Mouse (Mus musculus): ENCODE results near the gene Znhit2.

The Znhit2 gene

DNA sequence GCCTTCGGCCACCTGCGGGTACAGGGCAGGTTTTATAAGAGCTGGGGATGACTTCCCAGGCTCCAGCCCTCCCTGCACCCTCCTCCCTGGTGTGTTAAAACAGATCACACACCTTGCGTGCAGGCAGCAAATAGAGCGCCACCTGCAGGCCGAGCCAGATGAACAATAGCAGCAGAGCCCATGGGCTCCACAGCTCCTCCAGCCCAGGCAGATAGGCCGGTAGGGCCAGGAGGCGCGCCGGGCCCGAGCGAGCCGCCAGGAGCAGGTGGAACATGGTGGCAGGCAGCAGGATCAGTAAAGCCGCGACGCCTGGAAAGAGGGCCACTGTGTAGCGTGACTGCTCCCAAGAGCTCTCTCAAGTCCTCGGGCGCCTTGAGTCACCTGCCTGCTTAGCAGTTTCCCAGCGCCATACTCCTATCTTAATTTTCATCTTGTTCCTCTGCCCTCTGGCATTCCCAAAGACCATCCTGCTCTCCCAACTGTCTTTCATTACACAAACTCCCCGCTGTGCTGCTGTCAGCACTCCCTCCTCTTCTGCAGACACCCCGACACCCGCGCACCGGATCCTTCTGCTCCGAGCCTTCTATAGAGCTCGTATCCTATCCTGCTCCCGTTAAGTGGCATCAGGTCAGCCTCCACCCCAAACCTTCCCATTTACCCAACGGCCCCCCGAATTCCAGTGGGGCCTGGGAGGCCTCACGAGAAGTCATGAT lies 6.2 kb downstream of the Znhit2 start:
- in situ Hi-C loops (cut with MboI; ENCODE audit: low pct_unique_long_range_greater_than_20kb in 1 of 2, low sequenced_read_pairs in 2 of 2, unreplicated experiment in 1 of 2): no loop called here

DNA sequence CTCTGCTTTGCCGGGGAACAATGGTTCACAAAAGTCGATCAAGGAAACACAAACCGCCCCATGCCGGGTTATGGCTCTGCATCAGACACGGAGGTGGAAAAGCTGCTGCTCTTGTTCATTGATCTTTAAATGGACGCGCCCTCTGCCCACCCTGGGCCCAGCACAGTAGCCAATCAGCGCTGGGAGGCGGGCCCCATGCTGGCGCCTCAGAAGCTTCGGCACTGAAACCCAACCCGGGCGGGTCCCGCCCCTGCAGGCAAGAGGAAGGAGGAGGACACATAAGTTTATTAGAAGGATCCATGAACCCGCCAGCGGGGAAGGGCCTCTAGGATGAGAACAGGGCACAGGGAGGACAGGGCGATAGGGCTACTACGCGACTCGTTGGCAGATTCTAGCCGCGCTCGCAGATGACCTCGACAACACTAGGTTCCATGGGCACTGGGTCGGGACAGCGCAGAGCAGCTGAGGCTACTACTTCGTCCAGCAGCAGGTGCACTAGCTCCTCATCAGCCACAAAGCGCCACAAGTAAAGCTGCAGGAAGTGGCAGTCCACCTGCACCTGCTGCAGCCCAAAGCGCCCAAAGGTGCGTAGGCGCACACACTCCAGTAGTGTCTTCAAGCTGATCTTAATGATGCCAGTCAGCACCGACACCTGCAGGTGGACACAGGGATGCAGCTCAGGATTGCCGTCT lies 6.9 kb downstream of the Znhit2 start, which contains the start of gene Tm7sf2:
Tm7sf2 (minus strand) TSS at position 650 of the 692 bp plus-strand sequence.
- in situ Hi-C loops (cut with MboI; ENCODE audit: low pct_unique_long_range_greater_than_20kb in 1 of 2, low sequenced_read_pairs in 2 of 2, unreplicated experiment in 1 of 2): no loop called here

DNA sequence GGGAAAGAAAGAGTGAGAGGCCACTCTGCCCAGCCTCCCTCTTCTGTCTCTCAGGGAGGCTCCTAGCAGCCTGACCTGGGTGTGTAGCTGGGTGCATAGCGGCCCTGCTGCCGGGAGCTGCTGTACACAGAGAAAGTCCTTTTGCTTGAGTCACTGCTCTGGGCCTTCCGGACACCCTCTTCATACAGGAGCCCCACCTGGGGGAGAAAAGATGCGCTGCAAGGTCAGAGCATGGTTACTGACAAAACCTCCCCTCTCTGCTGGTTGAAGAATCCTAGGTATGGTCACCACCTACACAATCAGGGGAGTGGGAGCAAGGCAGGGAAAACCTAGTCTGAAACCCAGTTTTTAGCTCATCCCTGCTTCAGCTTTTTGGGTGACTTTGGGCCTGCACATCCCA lies 8.0 kb downstream of the Znhit2 start:
- in situ Hi-C loops (cut with MboI; ENCODE audit: low pct_unique_long_range_greater_than_20kb in 1 of 2, low sequenced_read_pairs in 2 of 2, unreplicated experiment in 1 of 2): no loop called here

DNA sequence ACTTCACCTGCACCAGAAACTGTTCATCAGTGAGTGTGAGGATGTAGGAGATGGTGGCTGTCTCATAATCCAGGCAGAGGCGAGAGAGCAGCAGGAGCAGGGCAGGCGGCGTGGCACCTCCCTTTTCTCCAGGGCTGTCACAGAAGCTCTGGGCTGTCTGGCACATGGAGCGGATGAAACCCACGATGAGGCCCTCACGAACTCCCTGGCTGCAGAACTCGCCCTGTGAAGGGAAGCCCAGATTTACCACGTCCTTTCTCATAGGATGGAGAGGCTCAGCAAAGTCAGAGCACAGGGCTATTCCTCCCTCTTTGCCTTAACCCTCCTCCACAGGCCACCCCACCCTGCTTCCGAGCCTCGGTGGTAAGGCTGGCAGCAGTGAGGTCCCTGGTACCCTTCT lies 8.9 kb downstream of the Znhit2 start:
- in situ Hi-C loops (cut with MboI; ENCODE audit: low pct_unique_long_range_greater_than_20kb in 1 of 2, low sequenced_read_pairs in 2 of 2, unreplicated experiment in 1 of 2): no loop called here

DNA sequence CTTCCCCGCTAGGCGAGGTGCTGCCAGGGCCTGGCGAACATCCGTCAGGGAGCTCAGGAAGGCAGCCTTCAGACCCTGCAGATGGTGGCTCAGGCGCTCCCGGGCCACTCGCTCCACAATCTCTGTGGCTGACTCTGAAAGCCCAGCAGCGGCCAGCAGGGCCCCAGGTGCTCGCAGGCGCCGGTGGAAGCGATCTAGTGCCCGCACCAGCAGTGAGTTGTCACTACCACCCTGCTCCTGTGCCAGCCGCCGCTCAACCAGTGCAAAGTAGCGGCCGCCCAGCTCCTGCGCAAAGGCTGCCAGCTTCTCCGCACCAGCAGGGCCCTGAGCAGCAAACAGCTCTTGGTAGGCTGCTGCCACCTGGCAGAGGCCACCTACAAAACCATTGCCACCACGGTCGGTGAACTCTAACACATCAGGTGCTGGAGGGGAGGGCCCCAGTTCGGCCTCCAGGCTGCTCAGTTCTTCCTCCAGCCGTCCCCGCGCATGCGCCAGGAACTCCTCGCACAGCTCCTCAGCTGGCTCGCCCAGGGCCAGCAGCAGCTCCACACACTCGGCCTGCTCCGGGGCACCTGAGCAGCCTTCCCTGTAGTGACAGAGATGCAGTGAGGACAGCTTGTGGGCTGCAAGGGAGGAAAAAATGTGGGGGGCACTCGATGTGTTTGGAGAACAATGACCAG lies 9.7 kb downstream of the Znhit2 start:
- in situ Hi-C loops (cut with MboI; ENCODE audit: low pct_unique_long_range_greater_than_20kb in 1 of 2, low sequenced_read_pairs in 2 of 2, unreplicated experiment in 1 of 2): no loop called here

DNA sequence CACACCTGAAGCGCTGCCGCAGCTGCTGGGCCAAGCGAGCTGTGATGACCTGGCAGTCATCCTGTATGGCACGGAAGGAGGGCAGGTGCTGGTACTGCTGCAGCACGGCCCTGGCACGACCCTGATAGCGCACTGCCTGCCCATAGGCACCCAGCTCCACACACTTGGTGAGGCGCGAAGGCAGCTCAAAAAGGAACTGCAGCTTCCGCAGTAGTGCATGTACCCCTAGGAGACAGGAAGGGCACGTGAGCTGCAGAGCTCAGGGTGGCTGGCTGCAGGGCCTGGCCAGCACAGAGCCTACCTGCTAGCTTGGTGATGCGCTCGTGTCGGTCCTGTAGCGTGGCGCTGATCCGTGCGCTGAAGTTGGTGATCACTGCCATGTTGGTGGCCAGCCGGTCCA lies 10.3 kb downstream of the Znhit2 start:
- in situ Hi-C loops (cut with MboI; ENCODE audit: low pct_unique_long_range_greater_than_20kb in 1 of 2, low sequenced_read_pairs in 2 of 2, unreplicated experiment in 1 of 2): no loop called here

DNA sequence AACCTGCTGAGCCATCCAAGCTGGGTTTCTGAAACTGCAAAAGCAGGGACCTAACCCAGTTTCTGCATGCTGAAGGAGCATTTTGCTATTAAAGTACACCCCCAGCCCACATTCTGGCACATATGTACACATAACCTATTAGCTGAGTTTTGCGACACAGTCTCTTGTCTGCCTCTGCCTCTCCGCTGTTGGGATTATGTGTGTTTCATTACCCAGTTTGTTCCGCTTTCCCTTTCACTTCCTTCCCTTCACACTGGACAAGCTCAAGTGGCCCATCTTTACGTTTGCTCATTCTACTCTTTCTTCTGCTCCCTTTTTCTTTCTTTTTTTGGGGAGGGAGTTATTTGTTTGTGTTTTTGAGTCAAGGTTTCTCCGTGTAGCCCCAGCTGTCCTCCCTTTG lies 12.9 kb downstream of the Znhit2 start:
- in situ Hi-C loops (cut with MboI; ENCODE audit: low pct_unique_long_range_greater_than_20kb in 1 of 2, low sequenced_read_pairs in 2 of 2, unreplicated experiment in 1 of 2): no loop called here

DNA sequence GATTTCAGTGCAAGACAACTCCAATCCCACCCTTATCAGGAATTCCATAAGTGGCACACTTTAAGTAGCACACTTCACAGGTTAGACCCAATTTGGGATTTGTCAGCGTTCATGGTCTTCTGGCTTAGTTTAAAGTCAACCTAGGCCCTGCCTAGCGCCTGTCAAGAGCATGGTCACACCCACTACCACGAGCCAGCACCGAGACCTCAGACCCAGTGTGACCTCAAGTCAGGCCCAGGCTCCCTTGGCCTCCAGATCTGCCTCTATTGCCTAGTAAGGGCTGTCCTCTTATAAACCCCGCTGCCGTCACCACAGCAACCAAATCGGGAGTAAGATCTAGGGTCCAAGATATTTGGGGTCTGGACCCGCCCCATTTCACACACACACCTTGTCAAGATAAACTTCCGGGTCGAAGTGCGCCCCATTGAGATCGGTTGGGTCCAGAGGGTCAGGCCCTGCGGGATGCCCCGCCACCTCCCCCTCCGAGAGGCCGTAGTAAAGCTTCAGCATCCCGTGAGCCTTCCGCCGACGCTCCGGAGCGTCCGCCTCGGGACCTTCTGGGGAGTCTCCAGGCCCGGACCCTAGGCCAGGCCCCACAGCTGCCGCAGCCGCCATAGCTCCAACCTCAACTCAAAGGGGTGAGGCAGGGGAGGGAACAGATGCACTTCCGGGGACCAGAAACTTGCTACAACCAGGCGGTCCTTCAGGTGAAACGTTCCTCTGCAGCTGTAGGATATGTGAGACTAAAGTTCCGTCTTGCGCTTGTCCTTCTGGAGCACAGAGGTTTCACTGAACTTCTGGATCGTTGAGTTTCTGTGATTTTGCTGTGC lies 15.8 kb downstream of the Znhit2 start, which contains the start of gene Vps51:
Vps51 (minus strand) TSS at position 668 of the 830 bp plus-strand sequence.
- in situ Hi-C loops (cut with MboI; ENCODE audit: low pct_unique_long_range_greater_than_20kb in 1 of 2, low sequenced_read_pairs in 2 of 2, unreplicated experiment in 1 of 2): no loop called here

DNA sequence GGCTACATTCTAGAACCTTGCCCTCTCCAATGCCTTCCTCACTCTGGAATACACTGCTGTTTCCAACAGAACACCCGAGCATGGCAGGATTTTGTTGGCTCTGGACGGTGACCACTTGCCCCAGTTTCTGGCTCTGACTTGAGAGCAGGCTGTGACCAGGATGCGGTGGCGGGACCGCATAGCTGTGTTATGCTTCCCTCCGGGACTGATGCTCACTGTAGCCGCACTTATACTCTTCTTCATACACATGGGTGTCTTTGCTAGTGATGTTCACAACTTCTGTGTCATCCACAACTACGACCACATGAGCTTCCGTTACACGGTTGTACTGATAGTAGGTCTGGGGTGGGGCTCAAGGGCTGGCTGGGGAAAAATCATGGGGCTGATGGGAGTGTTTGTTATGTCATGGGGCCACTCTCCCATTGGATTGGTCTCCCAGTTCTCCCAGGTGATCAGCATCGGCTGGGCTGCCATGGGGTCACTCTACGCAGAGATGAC lies 19.0 kb downstream of the Znhit2 start, which contains the start of gene Tmem262:
Tmem262 (plus strand) TSS at position 51 of the 498 bp plus-strand sequence.
- in situ Hi-C loops (cut with MboI; ENCODE audit: low pct_unique_long_range_greater_than_20kb in 1 of 2, low sequenced_read_pairs in 2 of 2, unreplicated experiment in 1 of 2): no loop called here

DNA sequence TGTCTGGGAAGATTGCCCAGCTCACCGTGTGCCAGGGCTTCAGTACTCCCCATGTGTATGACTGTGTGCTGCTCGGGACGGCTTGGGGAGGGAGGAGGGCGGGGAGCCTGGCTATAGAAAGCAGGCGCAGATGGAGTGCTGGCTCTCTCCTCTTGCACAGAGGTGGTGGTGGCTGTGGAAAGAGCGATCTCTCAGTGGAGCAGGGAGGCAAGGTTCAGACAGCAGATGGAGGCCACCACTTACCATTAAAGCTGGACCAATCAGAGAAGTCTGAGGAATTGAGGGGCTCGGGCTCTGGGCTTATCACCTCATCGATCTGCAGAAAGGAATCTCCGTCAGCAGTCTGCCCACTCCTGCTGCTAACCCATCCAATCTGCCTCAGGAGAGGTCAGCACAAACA lies 21.2 kb downstream of the Znhit2 start, which contains the start of gene Gm28374:
Gm28374 (minus strand) TSS at position 101 of the 400 bp plus-strand sequence.
- in situ Hi-C loops (cut with MboI; ENCODE audit: low pct_unique_long_range_greater_than_20kb in 1 of 2, low sequenced_read_pairs in 2 of 2, unreplicated experiment in 1 of 2): no loop called here

DNA sequence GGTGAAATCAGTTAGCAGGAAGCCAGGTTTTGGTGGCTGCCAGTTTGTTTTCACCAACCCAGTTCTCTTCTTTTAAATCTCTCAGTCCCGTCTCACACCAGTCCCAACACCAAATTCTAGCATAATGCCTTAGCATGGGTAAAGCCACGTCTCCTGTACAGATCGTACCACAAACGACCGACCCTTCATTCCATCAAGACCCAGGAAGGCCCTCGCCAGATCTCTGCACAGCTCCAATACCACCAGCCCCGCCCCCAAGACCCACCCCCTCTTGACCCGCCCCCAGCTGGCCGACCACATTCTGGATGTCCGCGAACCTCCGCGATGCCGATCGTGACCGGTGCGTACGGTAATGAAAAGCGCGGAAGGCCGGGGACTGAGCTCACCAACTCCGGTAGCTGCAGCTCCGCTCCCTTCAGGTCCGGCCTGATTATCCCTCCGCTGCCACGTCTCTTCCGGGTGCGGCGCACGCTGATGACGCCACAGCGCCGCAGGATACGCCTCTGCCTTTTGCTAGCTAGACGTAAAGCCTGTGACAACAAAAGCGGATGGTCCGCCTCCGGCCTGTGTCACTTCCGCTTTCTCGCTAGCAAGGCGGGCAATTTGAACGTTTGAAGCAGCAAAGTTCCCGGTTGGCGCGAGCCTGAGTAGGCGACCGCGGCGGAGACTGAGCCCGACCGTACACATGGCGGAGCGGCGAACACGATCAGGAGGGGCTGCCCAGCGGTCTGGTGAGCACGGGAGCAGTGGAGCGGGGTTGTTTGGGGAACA lies 23.7 kb downstream of the Znhit2 start, which contains the start of the genes Zfpl1 and Cdca5:
Zfpl1 (minus strand) TSS at position 479 of the 771 bp plus-strand sequence.
Cdca5 (plus strand) TSS at position 506 of the 771 bp plus-strand sequence.
- in situ Hi-C loops (cut with MboI; ENCODE audit: low pct_unique_long_range_greater_than_20kb in 1 of 2, low sequenced_read_pairs in 2 of 2, unreplicated experiment in 1 of 2): no loop called here

DNA sequence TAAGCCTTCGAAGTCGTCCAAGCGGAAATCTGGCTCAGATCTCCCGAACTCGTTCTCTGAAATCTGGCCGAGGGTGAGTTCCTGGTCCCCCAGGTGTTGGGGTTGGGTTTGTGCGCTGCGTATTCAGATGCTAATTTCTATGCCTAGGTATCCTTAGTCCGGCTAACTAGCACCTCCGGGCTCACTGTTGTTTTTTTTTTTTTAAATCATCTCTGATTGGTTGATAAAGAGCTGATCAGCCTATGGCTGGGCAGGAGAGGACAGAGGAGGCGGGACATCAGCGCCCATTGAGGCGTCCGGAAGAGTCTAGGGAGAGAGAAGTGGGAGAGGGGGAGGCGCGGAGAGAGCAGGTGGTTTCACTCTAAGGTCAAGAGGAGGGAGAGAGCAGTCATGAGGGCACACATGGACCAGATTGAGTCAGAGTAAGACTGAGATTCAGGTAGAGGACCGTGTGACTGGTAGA lies 24.5 kb downstream of the Znhit2 start:
- in situ Hi-C loops (cut with MboI; ENCODE audit: low pct_unique_long_range_greater_than_20kb in 1 of 2, low sequenced_read_pairs in 2 of 2, unreplicated experiment in 1 of 2): no loop called here

DNA sequence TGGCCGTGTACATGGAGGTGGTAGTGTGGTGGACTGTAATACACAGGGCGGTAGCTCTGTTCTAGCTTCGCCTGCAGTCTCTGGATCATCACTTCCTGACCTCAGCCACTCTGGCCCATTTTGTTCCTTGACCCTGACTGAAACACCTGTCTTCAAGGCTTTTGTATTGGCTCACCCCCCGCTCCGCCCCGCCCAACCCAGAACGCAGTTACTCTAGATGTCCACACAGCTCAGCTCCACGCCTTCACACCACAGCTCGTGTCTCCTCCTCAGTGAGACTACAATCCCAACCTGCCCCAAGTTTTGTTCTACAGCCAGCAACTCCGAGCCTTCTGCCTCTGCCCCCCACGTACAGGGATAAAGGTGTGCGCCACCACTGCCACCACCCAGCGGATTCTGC lies 27.8 kb downstream of the Znhit2 start:
- in situ Hi-C loops (cut with MboI; ENCODE audit: low pct_unique_long_range_greater_than_20kb in 1 of 2, low sequenced_read_pairs in 2 of 2, unreplicated experiment in 1 of 2): no loop called here

DNA sequence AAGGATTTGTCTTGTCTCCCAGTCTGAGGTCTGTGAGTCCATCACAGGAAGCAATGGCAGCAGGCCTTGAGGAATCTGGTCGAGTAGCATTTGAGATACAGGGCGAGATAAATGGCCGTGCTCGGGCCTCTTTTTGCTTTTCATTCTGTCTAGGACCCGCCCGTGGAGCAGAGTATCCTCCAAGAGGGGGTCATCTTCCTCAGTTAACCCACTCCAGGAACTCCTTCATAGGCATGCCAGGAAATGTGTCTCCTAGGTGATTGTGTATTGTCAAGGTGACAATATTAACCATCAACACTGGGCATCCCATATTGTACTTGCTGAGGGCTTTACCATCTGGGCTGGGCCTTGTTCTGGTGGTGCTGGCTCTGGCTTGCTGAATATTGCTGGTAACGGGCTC lies 33.1 kb downstream of the Znhit2 start, which contains the start of gene AC131692.1:
AC131692.1 (plus strand) TSS at position 301 of the 400 bp plus-strand sequence.
- in situ Hi-C loops (cut with MboI; ENCODE audit: low pct_unique_long_range_greater_than_20kb in 1 of 2, low sequenced_read_pairs in 2 of 2, unreplicated experiment in 1 of 2): no loop called here

DNA sequence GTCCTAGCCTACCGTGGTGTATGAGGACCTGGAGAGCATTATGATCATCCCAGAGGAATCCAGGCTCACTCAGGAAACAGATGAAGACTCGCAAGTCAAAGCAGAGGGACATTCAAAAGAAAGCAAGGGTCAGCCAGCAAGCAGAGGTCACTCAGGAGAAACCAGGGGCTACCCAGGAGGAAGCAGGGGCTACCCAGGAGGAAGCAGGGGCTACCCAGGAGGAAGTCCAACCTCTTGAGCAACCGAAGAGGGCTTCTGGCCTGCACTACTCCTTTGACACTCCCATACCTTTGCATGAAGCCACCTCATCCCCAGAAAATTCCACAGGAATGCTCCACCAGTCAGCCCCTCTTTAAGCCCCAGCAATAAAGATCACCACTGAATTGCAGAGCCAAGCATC lies 36.9 kb downstream of the Znhit2 start:
- in situ Hi-C loops (cut with MboI; ENCODE audit: low pct_unique_long_range_greater_than_20kb in 1 of 2, low sequenced_read_pairs in 2 of 2, unreplicated experiment in 1 of 2): no loop called here

DNA sequence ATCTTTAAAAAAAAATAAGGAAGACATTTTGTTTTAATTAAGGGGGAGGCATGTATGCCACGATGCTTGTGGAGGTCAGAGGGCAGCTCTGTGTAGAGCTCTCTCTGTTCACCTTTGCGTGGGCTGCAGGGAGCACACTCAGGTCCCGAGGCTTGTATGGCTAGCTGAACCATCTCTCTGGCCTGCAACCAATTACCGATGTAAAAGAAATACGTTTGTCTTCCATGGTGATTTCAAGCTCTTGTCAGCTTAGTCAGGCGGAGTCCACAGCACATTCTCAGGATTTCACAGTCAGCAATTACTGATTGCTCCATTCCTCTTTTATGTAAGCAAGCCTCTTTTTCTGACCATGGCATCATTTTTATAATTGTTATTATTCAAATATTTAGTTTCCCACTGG lies 40.2 kb downstream of the Znhit2 start:
- in situ Hi-C loops (cut with MboI; ENCODE audit: low pct_unique_long_range_greater_than_20kb in 1 of 2, low sequenced_read_pairs in 2 of 2, unreplicated experiment in 1 of 2): no loop called here

DNA sequence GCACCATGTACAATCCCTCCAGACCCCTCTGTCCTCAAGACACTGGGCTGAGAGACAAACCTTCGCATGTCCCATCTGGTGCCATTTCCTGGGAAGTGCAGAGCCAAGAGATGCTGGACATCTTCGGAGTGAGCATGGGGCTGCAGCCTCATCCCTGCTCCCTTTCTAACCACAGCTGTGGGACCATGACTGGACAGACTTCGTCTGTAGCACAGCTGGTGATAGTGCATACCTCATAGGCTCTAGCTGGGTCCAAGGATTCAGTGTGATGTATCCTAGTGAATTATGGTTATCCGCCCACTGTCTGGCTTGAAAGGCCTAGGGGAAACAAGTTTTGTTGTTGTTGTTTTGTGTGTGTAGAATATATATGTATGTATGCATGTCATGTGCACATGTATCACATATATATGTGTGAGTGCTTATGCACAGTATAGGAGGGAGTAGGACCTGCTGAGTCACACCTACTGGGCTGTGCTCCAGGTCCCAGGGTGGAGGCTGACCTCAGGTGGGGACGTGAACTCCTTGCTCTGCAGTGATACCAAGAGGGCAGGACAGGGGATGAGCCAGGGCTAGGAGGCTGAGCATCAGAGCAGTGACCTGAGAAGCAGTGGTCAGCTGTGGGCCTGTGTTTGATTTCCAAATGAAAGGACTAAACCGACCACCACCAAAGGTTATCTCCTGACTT lies 41.3 kb downstream of the Znhit2 start:
- in situ Hi-C loops (cut with MboI; ENCODE audit: low pct_unique_long_range_greater_than_20kb in 1 of 2, low sequenced_read_pairs in 2 of 2, unreplicated experiment in 1 of 2): no loop called here
